Mouse (Mus musculus): ENCODE measurements around the gene Cox6a1. TPM values are rescaled to one million over a fixed set of nuclear protein-coding genes. Genes with fewer than 3 reads are reported as not detected.
A peak's percentile ranks its signal among the peaks of the same experiment; 100 is the strongest.
"Not testable (repeated sequence)": the region's sequence is repeated elsewhere in the genome, so short reads cannot be mapped to it uniquely, and the experiment has no call there.

Gene Cox6a1
- total RNA-seq, 2 experiments from 2014 or later, result 838 to 857 TPM

DNA sequence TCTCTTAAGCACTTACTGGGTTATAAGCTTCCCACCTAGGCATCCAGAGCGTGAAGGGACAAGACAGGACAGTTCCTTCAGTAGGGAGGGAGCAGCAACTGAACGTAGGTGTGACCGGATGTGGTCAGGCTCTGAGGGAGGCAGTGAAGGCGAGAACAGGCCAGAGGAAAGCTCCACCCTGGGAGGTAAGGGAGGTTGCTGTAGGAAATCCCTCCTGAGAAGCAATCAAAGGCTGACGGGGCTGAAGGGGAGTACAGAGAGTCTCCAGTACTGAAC is 35.2 kb downstream of the Cox6a1 start:
- intact Hi-C loops (cut with DNase I), result no loop called here

DNA sequence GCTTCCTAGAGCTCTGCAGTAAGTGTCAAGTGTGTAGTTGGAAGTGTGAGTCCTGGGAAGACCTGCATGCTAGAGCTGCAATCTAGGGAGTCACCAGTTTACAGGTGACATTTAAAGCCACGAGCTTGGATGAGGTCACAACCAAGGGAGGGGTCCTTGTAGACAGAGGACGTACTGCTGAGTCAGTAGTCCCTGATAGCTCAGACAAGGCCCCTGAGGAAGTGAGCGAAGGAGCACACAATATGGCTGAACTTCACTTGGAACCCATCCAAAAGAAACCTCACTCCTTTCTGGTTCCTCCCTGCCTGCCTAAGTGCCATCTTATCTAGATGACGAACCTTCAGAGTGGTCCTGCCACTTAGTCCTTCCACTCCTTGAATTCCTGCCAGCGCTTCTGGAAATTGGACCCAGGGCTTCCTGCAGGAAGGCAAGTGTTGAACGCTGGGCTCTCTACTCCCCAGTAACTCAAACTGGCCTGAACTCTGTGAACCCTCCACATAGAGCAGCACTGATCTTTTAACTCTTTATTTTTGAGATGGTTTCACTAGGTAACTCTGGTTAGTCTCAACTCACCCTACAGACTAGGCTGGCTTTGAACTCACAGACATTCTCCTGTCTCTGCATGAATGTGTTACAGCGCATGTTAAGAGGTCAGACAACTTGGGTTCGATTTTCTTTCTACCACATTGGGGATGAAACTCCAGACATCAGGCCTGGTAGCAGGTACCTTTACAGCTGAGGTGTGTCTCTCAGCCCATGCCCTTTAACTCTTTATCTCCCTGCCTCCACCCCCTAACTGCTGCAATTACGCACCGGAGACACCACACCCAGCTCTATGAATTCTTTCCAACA is 35.7 kb downstream of the Cox6a1 start:
- intact Hi-C loops (cut with DNase I), result no loop called here
- no peak for DNase-seq (ENCODE audit: low spot score in 2 of 2)

More for the DNA sequence above, 35.2 kb downstream of the Cox6a1 start:
- no peak for DNase-seq (ENCODE audit: low spot score in 2 of 2)

GRCm38 (mm10) chr5:115312354-115312753 is 36.4 kb downstream of the Cox6a1 start:
- intact Hi-C loops (cut with DNase I), result no loop called here
- no peak for DNase-seq (ENCODE audit: low spot score in 2 of 2)

- intact Hi-C loops (cut with DNase I), result loop anchor here (5.0 kb wide), 1 partner anchor 40 kb away; the partner anchor contains the start of genes Gatc and Triap1
- not testable (repeated sequence) for DNase-seq (ENCODE audit: low spot score in 2 of 2)
Observed at GRCm38 (mm10) chr5:115302190-115302589, 46.6 kb downstream of the Cox6a1 start.

GRCm38 (mm10) chr5:115301615-115302014 is 47.2 kb downstream of the Cox6a1 start:
- intact Hi-C loops (cut with DNase I), result loop anchor here (5.0 kb wide), 1 partner anchor 41 kb away; the partner anchor contains the start of genes Gatc and Triap1
- DNase-seq (ENCODE audit: low spot score in 2 of 2), result no peak

DNA sequence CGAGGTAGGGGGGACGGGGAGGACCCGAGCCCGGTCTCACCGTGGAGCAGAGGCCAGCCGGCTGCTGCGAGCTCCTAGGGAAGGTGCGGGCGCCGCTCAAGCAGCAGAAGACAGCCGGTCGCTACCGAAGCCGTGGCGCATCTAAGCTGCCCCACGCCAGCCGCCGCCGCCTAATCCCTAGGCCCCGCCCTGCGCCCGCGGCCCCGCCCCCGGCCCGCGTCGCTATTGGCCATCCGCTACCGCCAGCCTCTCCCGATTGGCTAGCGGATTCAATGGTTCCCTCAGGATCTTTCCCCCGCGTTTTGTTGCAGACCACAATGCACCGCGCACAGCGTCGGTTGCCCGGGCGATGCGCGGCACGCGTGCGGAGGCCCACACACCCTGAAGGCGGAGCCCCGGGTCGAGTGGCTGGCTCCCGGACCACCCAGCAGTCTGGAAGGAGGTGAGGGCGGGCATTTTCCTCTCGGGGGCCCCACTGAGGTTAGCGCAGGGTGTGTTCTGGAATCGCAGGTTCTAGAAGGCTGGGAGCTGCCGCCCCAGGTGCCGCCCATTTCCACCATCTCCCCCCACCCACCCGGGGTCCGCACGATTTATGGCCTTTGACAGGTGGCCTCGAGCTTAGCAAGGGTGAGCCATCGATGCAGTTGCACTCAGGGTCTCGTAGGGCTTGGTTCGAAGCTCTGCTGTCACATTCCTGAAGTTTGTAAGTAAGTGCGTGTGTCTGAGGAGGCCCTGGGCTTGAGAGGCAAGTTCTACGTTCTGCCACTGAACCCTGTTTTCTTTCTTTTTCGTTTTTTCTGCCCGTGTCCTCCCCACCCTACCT is 47.8 kb downstream of the Cox6a1 start, which contains the start of gene Dynll1:
TSS of gene Dynll1 (minus strand) at position 208 of the 823 bp plus-strand sequence.
- peak; percentile 99 to 100 for DNase-seq (ENCODE audit: low spot score in 2 of 2)
- intact Hi-C loops (cut with DNase I), result loop anchor here (1.0 to 5.0 kb wide), 2 partner anchors 18 to 41 kb away; partner anchors contain the start of genes Gatc and Triap1

- DNase-seq (ENCODE audit: low spot score in 2 of 2), result peak; percentile 62 to 74
- intact Hi-C loops (cut with DNase I), result loop anchor here (1.0 to 5.0 kb wide), 2 partner anchors 19 to 42 kb away; partner anchors contain the start of genes Gatc and Triap1
Observed at GRCm38 (mm10) chr5:115300035-115300744, 48.6 kb downstream of the Cox6a1 start.

- intact Hi-C loops (cut with DNase I), result no loop called here
- DNase-seq (ENCODE audit: low spot score in 2 of 2), result no peak
Observed at GRCm38 (mm10) chr5:115296347-115296746, 52.4 kb downstream of the Cox6a1 start.

Other genes starting within 250 kb of the Cox6a1 start
- gene Acads, start 229.6 kb downstream of the Cox6a1 start, total RNA-seq (2021), result 1 to 10 TPM; 5.9 to 6.8 TPM
- gene Unc119b, start 214.0 kb downstream of the Cox6a1 start, total RNA-seq (2021), result 10 to 100 TPM; 23.4 to 28.1 TPM
- 10 to 100 TPM; 67.9 to 77.9 TPM for gene Mlec, start 190.8 kb downstream of the Cox6a1 start, total RNA-seq (2021)
- 100 to 1,000 TPM; 179 to 209 TPM for gene Cabp1, start 154.6 kb downstream of the Cox6a1 start, total RNA-seq (2021)
- gene Pop5, start 113.1 kb downstream of the Cox6a1 start, total RNA-seq (2021), result 10 to 100 TPM; 59.5 to 75.8 TPM
- gene Rnf10, start 76.1 kb downstream of the Cox6a1 start, total RNA-seq (2021), result 100 to 1,000 TPM; 244 to 283 TPM
- gene Coq5, start 69.3 kb downstream of the Cox6a1 start, total RNA-seq (2021), result 10 to 100 TPM; 38.2 to 38.8 TPM
- gene Dynll1, start 48.0 kb downstream of the Cox6a1 start, total RNA-seq (2021), result 100 to 1,000 TPM; 770 to 772 TPM
- gene Srsf9, start 21.8 kb downstream of the Cox6a1 start, total RNA-seq (2021), result 10 to 100 TPM; 73.4 to 75.5 TPM
- 10 to 100 TPM; 22.4 to 23.3 TPM for gene Gatc, start 7.8 kb downstream of the Cox6a1 start, total RNA-seq (2021)
- 10 to 100 TPM; 28.2 to 32.4 TPM for gene Triap1, start 7.8 kb downstream of the Cox6a1 start, total RNA-seq (2021)
- gene Msi1, start 80.6 kb upstream of the Cox6a1 start, total RNA-seq (2021), result 10 to 100 TPM; 45.4 to 54.0 TPM
- not detected for gene Pla2g1b, start 117.3 kb upstream of the Cox6a1 start, total RNA-seq (2021)
- gene Sirt4, start 135.7 kb upstream of the Cox6a1 start, total RNA-seq (2021), result 10 to 100 TPM; 27.4 to 27.7 TPM
- 10 to 100 TPM; 20.8 to 22.1 TPM for gene Pxn, start 157.7 kb upstream of the Cox6a1 start, total RNA-seq (2021)
- 100 to 1,000 TPM; 286 to 303 TPM for gene Rplp0, start 210.5 kb upstream of the Cox6a1 start, total RNA-seq (2021)
- 10 to 100 TPM; 64.0 to 69.7 TPM for gene Gcn1l1, start 216.3 kb upstream of the Cox6a1 start, total RNA-seq (2021)

All from left cerebral cortex, postnatal 14 days (tissue).